Mouse (Mus musculus) thymus, postnatal 14 days (tissue): ENCODE results near the gene Ssbp3.
A peak's percentile ranks its signal among the peaks of the same experiment; 100 is the strongest.

ENCODE experiments used
- DNase-seq: peaks from one replicate; pipeline ENCODE4 v3.0.0; 2021

The Ssbp3 gene

DNA sequence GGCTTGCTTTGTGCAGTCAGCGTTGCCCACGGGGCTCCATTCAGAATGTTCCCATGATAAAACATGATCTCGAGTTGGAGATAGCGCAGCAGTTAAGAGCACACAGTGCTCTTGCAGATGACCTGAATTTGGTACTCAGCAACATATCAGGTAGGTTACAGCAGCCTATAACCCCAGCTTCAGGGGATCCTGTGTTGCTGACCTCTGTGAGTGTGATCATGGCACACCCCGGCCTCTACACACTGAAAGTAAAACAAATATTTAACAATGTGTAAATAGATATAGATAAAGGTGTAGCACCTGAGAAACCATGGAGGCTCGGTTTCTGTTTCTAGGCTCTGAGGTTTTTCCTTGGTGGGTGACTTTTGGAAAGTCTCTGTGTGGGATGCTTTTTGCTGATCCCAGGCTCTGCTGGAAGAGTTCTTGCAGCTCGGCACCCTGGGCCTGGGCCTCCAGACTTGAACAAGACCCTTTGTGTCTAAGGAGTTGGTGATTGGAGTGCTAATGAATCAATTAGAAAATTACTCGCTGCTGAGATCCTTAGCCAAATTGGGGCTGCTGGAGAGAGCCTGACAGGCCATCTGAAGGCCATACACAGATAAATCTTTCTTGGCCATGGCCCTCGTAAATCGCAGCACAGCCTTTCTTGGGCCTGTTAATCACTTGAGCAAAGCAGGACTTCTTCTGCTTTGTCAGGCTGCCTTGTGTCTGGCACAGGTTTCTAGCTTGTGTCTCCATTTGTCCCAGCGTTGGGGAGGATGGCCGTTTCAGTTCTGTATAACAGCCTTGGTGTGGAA is 49.2 kb downstream of the Ssbp3 start:
- no peak for DNase-seq

DNA sequence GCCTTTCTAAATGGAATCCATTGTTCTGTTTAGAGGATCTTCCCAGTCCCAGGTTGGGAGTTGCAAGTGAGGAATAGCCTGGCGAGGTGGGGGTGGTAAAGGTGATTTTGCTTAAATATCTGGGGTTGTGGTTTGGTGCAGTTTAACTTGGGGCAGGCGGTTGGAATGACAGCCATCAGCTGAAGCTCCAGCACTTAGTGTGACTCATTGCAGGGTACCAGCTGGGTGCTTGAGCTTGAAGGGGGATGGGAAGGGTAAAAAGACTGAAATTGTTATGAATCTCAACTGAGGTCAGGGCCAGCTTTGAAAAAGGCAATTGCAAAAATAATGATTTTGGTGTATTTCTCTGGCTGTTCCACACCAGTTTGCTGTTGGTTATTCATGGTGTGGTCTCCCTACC is 50.0 kb downstream of the Ssbp3 start:
- DNase-seq: no peak

DNA sequence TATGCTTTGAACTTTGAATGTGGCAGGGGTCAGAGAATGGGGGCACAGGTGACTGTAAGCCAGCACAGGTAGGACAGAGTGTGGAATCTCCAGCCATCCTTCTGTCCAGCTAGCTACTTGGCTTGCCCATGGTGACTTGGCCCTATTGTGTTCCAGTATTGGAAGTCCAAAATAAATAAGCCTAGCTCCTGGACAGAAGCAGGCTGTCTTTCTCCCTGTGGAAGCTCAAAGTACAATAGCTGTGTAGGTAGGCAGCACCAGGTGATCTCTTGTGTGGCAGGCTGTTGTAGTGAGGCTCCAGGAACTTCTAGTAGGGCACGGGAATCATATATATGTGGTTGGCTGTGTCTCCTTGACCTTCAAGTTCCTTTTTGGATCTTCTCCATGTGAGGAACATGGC is 50.8 kb downstream of the Ssbp3 start:
- no peak for DNase-seq

DNA sequence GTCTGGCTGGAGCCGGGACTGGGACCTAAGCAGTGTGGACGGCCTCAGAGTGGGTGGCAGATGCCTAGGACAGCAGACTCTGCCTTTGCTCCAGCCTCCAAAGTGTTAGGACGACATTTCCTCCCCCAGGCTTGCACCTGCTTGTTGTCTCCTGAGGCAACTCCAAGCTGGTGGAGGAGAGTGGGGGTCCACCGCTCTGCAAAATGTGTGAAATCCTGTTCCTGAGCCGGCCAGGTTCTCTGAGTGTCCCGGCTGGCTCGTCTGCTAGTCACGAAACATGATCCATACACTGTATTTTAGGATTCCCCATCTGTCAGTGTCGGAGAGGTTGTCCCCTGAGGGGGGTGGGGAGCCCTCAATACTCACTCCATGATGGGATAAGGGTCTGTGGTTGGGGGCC is 53.9 kb downstream of the Ssbp3 start:
- DNase-seq: no peak

DNA sequence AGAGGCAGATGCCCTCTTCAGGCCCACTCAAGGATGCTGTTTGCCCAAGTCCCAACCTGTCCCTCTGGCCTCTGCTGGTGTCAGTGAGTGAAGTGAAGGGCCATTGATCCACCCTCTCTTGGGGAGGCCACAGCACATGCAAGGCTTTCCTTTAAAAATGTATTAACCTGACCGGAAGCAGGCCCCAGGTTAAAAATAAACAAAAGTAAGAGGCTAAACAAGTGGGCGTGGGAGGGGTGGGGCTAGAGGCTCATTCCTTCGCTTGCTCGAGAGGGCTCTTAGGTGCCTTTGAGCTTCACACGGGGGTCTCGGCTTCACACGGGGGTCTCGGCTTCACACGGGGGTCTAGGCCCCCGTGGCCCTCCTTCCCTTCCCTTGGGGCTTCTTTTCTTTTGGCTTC is 54.5 kb downstream of the Ssbp3 start:
- no peak for DNase-seq

DNA sequence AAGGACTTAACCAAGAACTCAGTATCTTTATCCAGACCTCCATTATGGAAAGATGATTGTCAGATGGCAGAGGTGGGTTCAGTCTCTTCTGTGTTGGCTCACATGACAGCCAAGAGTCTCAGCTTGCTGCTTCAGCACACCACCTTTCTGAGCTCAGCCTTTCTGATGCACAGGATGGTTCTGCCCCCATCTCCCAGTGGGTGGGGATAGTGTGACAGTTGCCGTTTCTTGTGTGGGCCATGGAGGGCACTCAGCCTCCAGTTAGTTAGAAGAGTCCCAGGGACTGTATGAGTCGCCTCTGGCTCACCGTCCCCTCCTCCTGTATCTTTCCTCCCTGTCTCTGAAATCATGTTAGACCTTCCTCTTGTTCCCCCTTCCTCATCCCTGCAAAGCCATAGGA is 55.9 kb downstream of the Ssbp3 start:
- no peak for DNase-seq

DNA sequence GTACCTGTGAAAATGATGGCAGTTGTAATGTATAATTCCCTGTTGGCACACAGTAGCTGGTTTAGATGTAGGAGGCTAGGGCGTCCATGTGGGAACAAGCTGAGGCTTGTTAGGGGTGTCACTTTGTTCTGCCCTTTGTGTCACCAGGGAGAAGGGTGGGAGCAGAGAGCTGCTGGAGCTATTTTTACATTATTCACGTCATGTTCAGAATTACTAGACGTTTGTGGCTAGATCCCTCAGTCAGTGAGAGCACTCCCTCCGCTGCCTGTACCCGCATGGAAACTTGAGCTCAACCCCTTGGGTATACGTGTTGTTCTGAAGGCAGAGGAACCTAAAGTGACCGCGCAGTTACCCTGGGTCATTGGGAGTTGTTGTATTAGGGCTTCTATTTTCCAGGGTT is 58.4 kb downstream of the Ssbp3 start:
- DNase-seq: no peak

DNA sequence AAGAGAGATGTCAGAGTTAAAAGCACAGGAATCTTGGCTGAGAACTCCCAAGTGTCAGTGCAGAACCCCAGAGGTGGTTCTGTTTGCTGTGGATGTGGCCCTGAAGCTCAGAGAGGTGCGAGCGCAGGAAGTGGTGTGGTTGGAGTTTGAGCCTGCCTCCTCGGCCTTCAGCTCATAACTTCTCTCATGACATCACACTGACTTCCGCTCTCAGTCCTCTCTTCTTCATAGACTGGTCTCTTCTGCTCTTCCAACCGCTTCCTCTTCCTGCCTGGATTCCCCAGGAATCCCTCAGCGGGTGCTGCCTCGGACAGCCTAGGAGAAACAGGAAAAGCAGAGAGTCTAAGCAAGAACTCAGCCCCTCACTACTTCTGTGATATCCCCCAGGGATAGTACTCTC is 60.3 kb downstream of the Ssbp3 start:
- peak; percentile 66 for DNase-seq

DNA sequence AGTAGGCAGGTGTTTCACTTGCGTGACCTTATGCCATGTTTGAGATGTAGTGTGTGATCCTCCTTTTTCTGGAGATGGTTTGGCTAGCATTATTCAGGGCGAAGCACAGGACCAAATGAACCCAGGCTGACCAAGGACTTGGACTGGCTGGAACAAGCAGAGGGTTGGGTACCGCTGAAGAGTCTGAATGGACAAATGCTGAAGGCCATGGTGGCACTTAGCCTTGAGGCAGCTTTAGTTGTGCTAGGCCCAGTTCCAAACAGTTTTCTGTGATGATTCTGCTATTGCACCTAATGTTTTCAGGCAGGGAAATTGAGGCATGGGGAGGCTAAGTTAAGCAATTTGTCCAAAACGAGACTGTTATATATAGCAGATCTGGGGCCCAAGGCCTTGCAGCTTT is 61.6 kb downstream of the Ssbp3 start:
- DNase-seq: no peak

DNA sequence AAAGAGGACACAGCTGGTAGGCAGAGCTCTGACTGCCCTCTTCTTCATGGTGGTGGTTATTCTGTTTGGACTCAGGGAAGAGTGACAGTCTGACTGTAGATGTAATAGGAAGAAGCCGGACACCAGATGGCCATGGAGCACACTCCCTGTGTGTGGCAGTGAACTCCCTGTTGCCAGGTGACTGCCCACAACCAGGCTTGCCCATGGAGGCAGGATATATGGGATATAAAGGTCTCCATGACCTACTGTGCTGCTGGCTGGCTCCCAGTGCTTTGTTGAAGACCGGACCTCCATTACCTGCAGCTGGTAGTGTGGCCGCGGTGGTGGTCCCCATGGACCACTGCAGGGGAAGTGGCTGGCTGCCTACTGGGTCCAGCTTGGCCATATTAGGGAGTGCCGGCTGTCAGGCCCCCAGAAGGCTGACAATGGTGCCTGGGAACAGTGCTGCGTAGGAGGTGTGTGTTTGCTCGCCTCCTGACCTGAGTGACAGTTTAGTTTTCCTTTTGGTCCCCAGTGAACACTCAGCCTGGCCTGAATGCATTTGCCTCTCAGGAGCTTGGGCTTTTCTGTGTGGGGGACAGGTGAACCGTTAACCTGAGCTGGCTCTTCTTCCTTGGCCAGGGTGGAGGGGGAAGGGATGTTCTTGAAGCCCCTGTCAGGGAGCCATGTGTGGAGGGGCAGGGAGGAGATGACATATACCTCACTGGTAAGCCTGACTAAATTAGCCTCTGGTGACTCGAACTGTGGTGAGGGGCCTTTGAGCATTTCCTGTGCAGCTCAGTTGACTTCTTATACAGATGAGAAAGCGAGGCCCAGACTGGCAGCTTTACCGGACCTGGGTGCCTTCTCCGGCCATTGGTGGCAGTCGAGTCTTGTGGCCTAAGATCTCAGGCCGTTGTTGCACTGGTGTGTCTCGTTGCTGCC is 62.2 kb downstream of the Ssbp3 start:
- no peak for DNase-seq

DNA sequence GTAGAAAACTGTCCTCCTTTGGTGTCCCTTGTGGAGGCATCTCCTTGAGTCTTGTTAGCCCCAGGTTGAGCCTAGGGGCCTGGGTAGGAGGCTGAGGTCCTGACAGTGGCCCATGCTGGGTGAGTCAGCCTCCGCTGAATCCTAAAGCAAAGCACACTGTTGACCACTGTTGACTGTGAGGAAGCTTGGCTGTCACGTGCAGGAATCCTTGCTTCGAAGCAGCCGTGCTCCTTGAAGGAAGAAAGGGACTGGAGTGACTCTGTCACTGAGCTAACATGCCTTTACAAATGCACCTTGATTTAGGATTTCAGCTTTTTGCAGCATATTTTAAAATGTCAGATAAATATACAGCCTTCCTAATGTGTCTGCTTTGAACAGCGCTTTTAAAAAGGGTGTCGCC is 64.8 kb downstream of the Ssbp3 start:
- no peak for DNase-seq

DNA sequence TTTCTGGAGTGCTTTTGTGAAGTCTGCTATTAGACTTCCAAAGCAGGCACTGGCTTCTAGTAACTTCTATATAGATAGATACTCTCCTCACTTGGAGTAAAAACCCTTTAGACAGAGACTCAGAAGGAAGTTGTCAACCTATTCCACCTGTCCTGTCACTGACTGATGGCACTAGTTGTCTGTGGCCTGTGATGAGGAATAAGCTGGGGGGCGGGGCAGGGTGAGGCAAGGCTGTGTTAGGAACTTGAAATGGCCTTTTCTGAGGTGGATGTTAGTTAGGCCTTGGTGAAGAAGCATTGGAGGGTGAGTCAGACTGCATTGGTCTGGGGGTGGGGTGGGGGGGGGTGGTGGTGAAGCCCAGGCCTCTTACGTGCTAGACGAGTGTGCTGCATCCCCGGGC is 65.4 kb downstream of the Ssbp3 start:
- DNase-seq: no peak

DNA sequence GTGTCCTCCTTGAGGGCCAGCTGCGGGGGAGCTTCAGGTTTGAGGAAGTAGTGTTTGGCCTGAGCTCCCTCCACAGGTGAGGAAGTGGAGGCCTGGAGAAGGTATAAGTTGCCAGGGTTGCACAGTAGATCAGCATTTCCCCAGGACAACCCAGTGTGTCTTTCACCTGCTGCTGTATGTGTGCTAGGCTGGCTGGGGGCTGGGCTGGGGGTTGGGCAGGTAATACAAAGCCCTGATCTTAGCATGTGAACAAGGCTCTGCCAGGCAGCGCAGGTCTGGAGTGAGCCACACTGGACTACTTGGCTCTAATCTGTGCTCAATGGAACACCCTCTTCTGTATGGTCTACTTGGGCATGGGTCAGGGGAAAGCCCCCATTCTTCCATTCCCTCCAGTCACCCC is 66.1 kb downstream of the Ssbp3 start:
- DNase-seq: no peak

DNA sequence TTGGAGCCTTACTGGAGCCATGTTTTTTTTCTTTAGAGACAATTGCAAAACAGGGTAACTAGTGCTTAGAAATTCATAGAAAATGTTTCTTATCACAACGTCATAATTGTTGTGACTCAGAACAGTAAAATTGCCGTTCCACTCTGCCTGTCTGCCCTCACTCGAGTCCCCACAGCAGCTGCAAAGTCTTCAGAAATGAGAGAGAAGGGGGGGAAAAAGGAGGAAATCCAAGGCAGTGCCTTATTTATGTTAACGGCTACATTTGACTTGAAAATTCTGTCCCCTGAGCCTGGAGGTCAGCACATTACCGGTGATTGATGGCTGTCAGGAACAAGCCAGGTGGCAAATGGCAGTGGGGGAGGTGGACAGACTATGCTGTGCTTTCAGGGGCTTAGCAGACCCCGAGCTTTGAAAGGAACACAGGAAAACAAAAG is 66.7 kb downstream of the Ssbp3 start:
- no peak for DNase-seq

DNA sequence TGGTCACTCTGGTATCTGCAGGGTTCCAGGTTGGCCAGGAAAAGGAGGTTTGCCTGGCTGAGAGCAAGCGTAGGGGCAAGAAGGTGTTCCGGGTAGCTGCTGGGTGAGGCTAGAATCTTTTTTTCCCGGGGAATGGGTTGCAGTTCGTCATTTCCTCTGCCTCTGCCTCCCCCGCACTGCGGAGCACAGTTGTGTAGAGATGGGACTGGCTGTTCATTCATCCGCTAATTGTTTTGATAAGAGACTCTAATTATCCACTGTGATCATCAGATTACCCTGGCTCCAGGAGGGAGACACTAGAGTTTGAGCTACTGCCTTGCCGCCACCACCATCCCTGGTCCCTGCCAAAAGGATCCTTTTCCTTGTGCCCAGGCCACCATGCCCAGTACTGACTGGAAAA is 67.9 kb downstream of the Ssbp3 start:
- DNase-seq: no peak

DNA sequence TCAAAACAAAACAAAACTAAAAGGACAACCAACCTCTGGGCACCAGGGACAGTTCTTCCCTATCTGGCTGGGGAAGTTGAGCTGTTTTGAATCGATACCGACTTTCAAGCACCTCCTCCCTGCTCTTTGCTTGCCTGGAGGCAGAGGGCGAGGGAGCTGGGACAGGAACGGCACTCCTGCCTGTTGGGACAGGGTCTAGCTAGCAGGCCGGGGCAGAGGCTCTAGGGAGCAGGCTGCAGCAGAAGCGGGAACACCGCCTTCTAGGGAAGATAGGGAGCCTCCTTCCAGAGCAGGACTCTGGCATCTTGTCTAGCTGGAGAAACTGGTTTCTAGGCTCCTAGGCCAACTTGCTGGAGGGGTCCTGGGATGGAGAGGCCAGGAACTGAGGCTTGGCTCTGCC is 70.2 kb downstream of the Ssbp3 start:
- DNase-seq: no peak

DNA sequence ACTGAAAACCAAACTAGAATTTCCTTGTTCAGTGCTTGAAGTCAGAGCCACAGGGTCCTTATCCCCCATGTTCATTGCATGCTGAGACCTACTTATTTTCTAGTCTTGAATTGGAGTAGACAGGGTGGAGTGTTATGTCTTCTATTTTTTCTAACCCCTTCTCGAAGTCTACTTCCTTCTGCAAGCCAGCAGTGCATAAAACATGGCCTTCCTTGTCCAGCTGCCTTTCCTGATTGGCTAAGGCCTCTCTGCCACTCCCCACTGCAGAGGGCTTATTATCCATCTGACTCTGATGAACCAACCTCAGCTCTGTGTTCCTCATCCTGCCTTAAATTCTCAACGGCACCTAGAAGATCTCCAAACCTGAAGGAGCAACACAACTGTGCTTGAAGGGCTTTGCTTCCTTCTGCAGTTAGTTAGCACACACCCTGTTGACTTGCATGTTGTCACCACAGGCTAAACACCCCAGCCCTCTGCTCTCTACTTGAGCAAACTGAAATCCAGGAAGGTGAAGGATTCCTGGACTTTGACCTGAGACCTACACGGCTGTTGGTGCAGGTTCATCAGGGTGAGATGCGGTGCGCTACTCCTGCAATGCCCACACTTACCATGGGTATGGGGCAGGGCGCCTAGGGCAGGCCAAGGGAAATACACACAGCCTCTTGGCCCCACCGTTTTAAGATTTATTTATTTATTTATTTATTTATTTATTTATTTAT is 71.0 kb downstream of the Ssbp3 start:
- no peak for DNase-seq

DNA sequence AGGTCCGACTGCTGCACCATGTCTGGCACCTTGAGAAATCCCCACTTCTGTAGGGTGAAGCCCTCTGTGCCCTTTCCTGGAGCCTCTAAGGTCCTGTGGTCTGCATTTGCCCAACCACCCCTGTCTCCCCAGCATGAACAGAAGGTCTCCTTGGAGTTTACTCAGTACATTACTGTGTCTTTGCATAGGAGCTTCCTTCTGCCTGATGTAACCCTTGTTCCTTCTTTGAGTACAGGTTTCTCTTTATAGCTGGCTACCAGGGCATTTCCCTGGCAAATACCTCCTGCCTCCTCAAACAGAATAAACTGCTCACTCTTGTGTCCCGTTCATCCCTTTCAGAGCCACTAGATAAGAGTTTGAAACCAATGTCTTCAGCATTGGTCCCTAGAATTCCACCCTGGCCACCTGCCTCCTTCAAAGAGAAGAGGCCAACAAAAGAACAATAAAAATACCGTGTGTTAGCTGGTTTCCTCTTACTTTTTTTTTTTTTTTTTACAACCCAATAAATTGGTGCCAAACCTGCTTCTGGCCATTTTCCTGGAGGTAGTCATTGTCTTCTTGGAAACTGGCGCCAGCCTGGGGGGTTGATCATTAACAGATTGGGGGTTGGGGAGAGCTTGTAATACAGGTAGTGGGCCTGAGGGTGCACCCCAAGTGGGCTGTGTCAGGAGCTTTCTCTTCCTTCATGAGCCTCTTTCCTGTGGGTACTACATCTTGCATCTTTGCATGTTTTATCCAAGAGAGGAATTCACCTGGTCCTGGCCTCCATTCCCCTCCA is 72.0 kb downstream of the Ssbp3 start:
- no peak for DNase-seq

DNA sequence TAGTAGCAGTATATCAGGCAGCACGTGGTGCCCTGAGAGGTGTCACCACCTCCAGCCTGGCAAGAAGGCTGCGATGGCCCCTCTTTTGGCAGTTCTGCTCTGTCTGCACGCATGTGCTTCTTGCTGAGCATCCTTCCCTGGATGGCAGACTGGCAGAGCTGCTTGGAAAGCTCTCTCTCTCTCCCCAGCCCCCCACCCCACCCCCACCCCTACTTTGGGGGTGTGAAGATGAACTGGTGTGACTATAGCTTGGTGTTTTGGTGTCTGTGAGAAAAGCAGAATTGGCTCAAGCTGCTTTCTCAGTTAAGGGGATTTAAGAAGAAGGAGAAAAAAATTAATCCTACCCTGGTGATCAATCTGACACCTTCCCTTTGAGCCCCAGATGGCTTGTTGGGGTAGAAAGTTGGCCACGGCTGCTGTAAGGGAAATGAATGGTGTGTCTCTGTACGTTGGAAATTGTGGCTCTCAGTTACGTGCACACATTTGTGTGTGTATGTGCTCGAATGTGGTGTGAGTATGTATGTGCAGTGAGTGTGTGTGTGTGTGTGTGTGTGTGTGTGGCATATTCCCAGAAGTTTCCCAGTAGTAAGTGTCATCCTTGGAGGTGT is 73.5 kb downstream of the Ssbp3 start:
- DNase-seq: no peak

DNA sequence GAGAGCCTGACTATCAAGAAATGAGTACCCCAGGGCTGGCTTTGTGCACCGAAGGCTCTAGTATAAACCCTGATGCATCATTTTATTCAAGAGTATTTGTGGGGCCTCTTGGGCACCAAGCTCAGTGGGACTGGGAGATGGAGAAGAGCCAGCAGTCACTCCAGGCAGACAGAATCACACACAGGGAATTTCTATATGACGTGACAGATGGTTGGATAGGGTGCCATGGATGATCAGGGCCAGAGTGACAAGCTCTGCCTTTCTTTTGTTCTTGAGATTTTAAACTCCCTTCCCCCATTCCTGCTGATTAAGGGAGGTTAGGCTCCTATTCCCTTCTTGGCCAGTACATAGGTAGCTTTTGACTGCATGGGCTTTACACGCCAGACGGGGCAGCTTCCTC is 74.8 kb downstream of the Ssbp3 start:
- no peak for DNase-seq

DNA sequence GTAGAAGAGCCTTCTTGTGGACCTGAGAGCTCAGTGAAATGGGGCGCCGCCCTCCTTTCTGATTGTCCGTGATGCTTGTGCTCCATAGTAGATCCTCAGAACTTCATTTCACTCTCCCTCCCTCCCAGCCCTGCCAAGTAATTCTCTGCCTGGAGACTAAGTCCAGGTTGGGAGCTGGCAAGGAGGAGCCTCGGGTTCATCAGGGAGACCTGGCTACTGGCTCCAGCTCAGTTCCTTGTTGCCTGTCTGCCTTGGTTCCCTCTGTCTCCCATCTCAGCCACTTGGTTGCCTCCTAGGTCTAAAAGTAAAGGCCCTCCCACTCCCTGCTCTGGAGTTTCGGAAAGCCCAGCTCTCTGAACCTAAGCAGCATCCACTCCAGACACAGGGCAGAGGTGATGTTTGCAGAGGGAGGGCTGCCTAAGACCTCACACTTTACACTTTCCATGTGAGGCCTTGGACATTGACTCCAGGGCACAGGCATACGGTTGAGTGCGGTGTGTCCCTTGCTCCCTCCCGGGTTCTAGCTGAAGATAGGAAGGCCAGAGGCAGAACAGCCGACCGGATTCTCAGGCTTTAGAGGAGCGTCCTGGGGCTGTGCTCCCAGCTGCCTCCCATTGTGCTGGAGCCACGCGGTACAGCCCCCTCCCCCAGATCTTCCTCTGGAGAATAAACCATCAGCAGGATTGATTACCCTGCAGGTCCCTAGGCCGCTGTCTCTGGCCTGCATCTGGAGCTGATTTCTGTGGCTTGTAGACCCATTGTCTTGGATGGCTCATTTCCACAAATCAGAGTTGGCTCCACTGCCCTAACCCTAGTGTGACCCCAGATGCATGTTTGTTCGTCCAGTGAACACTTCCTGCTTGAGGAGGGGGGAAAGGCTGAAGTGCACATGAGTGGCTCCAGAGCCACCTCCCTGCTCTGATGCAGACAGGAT is 75.7 kb downstream of the Ssbp3 start:
- DNase-seq: no peak
